8 mouse cellular contexts compared by ENCODE assay signal in the genomic region with DNA sequence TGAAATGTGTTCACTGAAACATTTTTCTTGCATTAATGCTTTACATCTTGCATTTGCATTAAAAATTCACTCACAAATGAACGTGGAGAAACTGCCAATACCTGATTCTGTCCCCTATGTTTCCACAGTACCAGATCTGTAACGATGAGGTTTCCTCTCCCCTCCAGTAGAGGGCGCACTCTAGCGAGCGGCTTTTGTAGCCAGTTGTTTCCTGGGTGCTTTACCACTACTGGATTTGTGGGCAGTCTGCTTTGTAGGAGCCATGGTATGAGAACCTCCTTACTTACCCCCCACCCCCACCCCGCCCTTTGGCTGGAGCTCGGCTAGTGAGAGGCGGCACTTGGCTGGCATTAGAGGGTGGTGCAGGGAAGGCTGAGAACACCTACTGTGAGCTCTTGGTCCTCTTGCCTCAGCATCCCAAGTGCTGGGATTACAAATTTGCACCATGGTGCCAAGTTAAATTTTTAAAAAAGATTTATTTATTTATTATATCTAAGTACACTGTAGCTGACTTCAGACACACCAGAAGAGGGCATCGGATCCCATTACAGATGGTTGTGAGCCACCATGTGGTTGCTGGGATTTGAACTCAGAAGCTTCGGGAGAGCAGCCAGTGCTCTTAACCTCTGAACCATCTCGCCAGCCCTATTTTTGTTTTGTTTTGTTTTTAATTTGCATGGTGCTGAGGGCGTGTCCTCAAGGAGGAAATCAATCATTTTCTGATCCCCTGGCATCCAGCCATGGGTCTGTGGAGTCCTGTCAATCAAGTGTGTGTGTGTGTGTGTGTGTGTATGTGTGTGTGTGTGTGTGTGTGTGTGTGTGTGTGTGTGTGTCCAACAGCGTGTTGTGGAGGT. TPM values are rescaled to one million over a fixed set of nuclear protein-coding genes. Genes with fewer than 3 reads are reported as not detected.
A peak's percentile ranks its signal among the peaks of the same experiment; 100 is the strongest.
DNase-seq lines count a peak whose midpoint lies in the region; ATAC-seq and TF ChIP-seq lines count a peak whose summit lies in the region.
"Had no signal": no experiment of that assay in that cellular context is flagged by ENCODE, and none has a peak within 500 bp of the region (broad histone marks: within the 10 kb centered on the region; RNA-seq: fewer than 3 reads in every experiment).

No protein-coding gene starts in this region.

- peak; percentile 70 for TF ChIP-seq CTCF in left cerebral cortex, adult 2 months (IDR thresholded peaks at IDR 0.05)

- peaks cover 26% of the 10 kb centered on the region for H3K4me1 ChIP-seq in intestine, embryonic 15.5 days (replicated peaks)

- no peak overlapping the region for H3K9ac ChIP-seq in intestine, embryonic 15.5 days
- H3K9ac ChIP-seq: embryonic facial prominence, embryonic 13.5 days had no signal

- intact Hi-C loops in left cerebral cortex, adult 2 months (cut with DNase I): loop anchor here (2.0 kb wide), 1 partner anchor 41 kb away; no protein-coding TSS in a partner anchor
- intact Hi-C loops in left cerebral cortex, postnatal 25 days (cut with DNase I): loop anchor here (2.0 kb wide), 1 partner anchor 21 kb away; no protein-coding TSS in a partner anchor

- no peaks in the 10 kb centered on the region for H3K27me3 ChIP-seq in intestine, embryonic 15.5 days (replicated peaks)
- H3K27me3 ChIP-seq in splenic B cell, adult 2 months (ENCODE audit: control insufficient read depth, insufficient read depth, low read length, poor library complexity, severe bottlenecking): no peaks in the 10 kb centered on the region
- H3K27me3 ChIP-seq: embryonic facial prominence, embryonic 13.5 days had no signal

- WGBS in intestine, embryonic 15.5 days: 47% methylated on average over 13 of the region's 13 CpGs

- peak; percentile 34 for ATAC-seq in intestine, embryonic 15.5 days

- no peak overlapping the region for H3K4me3 ChIP-seq in left cerebral cortex, adult 2 months
- H3K4me3 ChIP-seq in intestine, embryonic 15.5 days (replicated peaks): no peak overlapping the region
- H3K4me3 ChIP-seq: embryonic facial prominence, embryonic 13.5 days had no signal

- no peaks in the 10 kb centered on the region for H3K36me3 ChIP-seq in intestine, embryonic 15.5 days
- H3K36me3 ChIP-seq in splenic B cell, adult 2 months (ENCODE audit: control insufficient read depth, insufficient read depth, low read length, poor library complexity, severe bottlenecking): no peaks in the 10 kb centered on the region
- H3K36me3 ChIP-seq: embryonic facial prominence, embryonic 13.5 days had no signal

- H3K4me2 ChIP-seq in intestine, embryonic 15.5 days (replicated peaks): no peak overlapping the region
- H3K4me2 ChIP-seq: embryonic facial prominence, embryonic 13.5 days had no signal

- peak in 1 of 2 experiments; percentile 46 for DNase-seq in left cerebral cortex, adult 2 months (ENCODE audit: extremely low spot score in 1 of 2, low spot score in 2 of 2)
- no peak for DNase-seq in left cerebral cortex, postnatal 25 days (ENCODE audit: low spot score in 2 of 2)
- DNase-seq in NIH3T3 (ENCODE audit: low read depth): peak; percentile 40
- DNase-seq in splenic B cell, adult 2 months (ENCODE audit: low read depth, low spot score): peak; percentile 65
- DNase-seq in urinary bladder, adult 18-20 months (ENCODE audit: low spot score in 2 of 2): no peak
- no peak for DNase-seq in cerebellum, adult 9-11 months

- no peak overlapping the region for H3K27ac ChIP-seq in left cerebral cortex, adult 2 months
- no peak overlapping the region for H3K27ac ChIP-seq in intestine, embryonic 15.5 days
- H3K27ac ChIP-seq: embryonic facial prominence, embryonic 13.5 days had no signal

- H3K9me3 ChIP-seq in intestine, embryonic 15.5 days: no peaks in the 10 kb centered on the region
- H3K9me3 ChIP-seq: embryonic facial prominence, embryonic 13.5 days had no signal

RNA-seq across cellular contexts. Expression of a gene that starts 19.3 kb away (rescaled TPM):
- total RNA-seq in left cerebral cortex, adult 2 months (2021): 10 to 100 TPM; 25.9 to 30.2 TPM
- total RNA-seq in left cerebral cortex, postnatal 25 days (2021): 10 to 100 TPM; 29.2 to 36.0 TPM
- polyA plus RNA-seq in intestine, embryonic 15.5 days (2015; fragmentation: Nextera tagmentation; extraction: Ambion mirVana): 9.5 and 10.3 TPM in 2 replicates

RNA-seq across cellular contexts. Expression of a gene that starts 55.5 kb away (rescaled TPM):
- 10 to 100 TPM; 63.3 to 67.9 TPM for total RNA-seq in left cerebral cortex, adult 2 months (2021)
- 10 to 100 TPM; 59.6 to 65.5 TPM for total RNA-seq in left cerebral cortex, postnatal 25 days (2021)
- 23.3 and 24.7 TPM in 2 replicates for polyA plus RNA-seq in intestine, embryonic 15.5 days (2015; fragmentation: Nextera tagmentation; extraction: Ambion mirVana)

Comparison
In these comparisons a context has a peak if more than half of its experiments do, and no peak if none do; other contexts are left out.
1. DNase-seq: peak in NIH3T3 (single experiment) and splenic B cell, adult 2 months (single experiment); none in left cerebral cortex, postnatal 25 days (0 of 2), urinary bladder, adult 18-20 months (0 of 2) and cerebellum, adult 9-11 months (single experiment).